Mouse (Mus musculus) splenic B cell, adult 2 months (primary cell): ENCODE measurements around the gene 1700030J22Rik.
A peak's percentile ranks its signal among the peaks of the same experiment; 100 is the strongest.

ENCODE experiments used
- DNase-seq: peaks from one replicate; pipeline ENCODE4 v3.0.0-alpha.2; 2011; ENCODE audit warnings: low read depth, low spot score
- H3K27me3 ChIP-seq: 2 replicates; pipeline ENCODE4 v1.6.1; 2012; ENCODE audit warnings: mild to moderate bottlenecking, low read length, moderate library complexity, mixed read lengths; ENCODE audit not compliant: control insufficient read depth, poor library complexity, insufficient read depth, severe bottlenecking
- H3K36me3 ChIP-seq: 2 replicates; pipeline ENCODE4 v1.6.1; 2012; ENCODE audit warnings: mild to moderate bottlenecking, low read length, moderate library complexity, mixed read lengths; ENCODE audit not compliant: control insufficient read depth, poor library complexity, insufficient read depth, severe bottlenecking

The 1700030J22Rik gene

DNA sequence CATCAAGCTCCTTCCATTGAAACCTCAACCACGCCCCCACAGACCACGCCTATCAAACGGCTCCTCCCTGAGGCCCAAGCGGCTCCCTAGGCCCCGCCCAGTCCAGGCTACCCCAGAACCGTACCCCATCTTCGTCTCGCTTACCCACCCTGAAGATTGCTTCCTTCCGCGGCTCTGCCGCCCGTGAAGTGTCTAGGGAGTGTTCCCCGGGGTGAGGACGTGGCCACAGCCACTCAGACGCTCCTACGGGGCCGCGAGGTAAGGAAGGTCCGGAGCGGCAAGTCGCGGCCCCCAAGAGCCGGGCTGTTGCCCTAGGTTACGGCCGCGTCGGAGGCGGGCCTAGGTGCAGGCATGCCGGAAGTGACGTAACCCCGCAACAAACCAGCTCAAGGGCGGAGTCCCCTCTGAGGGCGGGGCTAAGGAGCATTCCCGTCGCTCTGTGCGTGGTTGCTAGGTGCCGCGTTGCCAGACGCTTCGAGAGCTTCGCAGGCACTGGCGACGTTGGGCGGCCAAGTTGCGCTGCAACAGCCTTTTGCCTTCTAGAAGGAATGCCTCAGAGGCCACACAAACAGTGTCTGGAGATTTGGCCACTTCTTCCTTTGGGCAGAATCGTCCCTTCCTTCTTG is at the start of gene 1700030J22Rik:
TSS of gene 1700030J22Rik (minus strand) at position 329 of the 626 bp plus-strand sequence.
- Histone ChIP-seq H3K27me3 (no peaks in the 10 kb centered on the region), H3K36me3 (no peaks in the 10 kb centered on the region)
- peak; percentile 99 for DNase-seq

- Histone ChIP-seq H3K27me3 (no peaks in the 10 kb centered on the region), H3K36me3 (no peaks in the 10 kb centered on the region)
- DNase-seq = no peak
Measured at GRCm38 (mm10) chr8:117027601-117028000, 48.8 kb upstream of the 1700030J22Rik start.

- Histone ChIP-seq H3K36me3 (no peaks in the 10 kb centered on the region), H3K27me3 (no peaks in the 10 kb centered on the region)
- DNase-seq = no peak
Measured at GRCm38 (mm10) chr8:117022297-117022993, 43.7 kb upstream of the 1700030J22Rik start.

GRCm38 (mm10) chr8:117019323-117020275 is 40.8 kb upstream of the 1700030J22Rik start:
- Histone ChIP-seq H3K27me3 (no peaks in the 10 kb centered on the region), H3K36me3 (no peaks in the 10 kb centered on the region)
- DNase-seq = no peak

GRCm38 (mm10) chr8:117017896-117018295 is 39.1 kb upstream of the 1700030J22Rik start:
- H3K27me3 ChIP-seq = no peaks in the 10 kb centered on the region
- DNase-seq = no peak
- H3K36me3 ChIP-seq = no peaks in the 10 kb centered on the region

DNA sequence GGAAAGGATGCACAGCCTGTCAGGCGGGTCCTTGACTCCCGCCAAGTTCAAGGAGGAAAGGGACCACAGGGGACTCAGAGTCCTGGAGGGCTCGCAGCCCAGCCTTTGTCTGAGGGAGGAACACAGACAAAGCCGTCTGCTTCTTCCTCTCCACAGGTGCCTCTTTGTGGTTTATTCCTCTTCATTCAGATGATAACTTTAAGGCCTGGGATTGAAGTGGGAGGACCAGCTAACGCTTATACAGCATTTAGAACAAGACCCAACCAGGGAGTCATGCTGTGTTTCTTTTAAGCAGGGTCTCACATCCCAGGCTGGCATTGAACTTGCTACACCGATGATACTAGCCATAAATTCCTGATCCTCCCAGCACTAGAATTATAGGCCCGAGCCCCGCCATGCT is 38.2 kb upstream of the 1700030J22Rik start:
- no peaks in the 10 kb centered on the region for H3K27me3 ChIP-seq
- no peaks in the 10 kb centered on the region for H3K36me3 ChIP-seq
- DNase-seq = no peak

GRCm38 (mm10) chr8:117015670-117016069 is 36.9 kb upstream of the 1700030J22Rik start:
- DNase-seq = no peak
- no peaks in the 10 kb centered on the region for H3K27me3 ChIP-seq
- H3K36me3 ChIP-seq = no peaks in the 10 kb centered on the region

DNA sequence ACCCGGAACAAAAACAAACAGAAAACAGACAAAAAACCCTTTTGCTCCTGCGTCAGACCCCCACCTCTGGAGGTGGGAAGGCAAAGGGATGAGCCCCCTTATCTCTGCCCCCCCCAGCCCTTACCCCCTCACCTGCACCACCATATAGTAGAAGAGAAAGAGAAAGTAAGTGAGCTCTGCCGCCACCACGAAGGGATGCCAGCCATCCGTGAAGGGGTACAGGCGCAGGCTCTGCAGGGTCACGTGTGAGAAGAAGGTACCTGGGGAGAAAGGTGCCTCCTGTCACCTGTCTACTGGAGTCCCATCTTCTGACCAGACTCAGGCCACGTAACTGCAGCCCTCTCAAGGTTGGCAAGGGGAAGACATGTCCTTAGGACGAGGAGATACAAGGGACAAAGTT is 32.6 kb upstream of the 1700030J22Rik start:
- H3K27me3 ChIP-seq = peaks cover 2% of the 10 kb centered on the region; the same call in 1 of the 2 replicates
- no peaks in the 10 kb centered on the region for H3K36me3 ChIP-seq
- DNase-seq = no peak

DNA sequence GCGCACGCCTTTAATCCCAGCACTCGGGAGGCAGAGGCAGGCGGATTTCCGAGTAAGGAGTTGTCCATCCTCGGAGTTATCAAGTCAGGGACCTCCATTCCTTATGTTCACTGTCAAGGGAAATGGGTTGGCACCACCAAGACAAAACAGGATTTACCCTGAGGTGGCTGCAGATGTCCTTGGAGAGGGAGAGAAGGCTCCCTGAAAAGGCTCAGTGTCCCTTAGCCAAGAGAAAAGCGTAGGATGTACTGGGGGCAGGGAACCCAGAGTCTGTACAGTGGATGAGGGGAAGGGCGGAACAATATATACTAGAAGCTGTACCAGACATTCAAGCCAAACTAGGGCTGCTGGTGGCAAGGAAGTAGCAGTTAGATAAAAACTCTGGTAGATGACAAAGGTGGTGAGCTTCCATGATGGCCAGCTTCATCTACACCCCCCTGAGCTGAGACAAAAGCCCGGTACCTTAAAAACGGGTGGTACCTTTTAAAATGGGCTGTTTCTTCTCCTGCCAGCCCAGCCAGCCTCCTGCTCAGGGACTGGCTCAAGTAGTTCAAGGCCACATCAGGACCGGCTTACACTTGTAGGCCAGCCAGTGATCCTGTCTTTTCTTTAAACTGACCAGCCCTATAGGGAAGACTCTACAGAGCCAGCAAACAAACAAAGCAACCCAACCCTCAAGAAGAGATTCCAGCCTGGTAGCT is 15.4 kb upstream of the 1700030J22Rik start:
- Histone ChIP-seq H3K36me3 (no peaks in the 10 kb centered on the region), H3K27me3 (no peaks in the 10 kb centered on the region)
- DNase-seq = no peak

DNA sequence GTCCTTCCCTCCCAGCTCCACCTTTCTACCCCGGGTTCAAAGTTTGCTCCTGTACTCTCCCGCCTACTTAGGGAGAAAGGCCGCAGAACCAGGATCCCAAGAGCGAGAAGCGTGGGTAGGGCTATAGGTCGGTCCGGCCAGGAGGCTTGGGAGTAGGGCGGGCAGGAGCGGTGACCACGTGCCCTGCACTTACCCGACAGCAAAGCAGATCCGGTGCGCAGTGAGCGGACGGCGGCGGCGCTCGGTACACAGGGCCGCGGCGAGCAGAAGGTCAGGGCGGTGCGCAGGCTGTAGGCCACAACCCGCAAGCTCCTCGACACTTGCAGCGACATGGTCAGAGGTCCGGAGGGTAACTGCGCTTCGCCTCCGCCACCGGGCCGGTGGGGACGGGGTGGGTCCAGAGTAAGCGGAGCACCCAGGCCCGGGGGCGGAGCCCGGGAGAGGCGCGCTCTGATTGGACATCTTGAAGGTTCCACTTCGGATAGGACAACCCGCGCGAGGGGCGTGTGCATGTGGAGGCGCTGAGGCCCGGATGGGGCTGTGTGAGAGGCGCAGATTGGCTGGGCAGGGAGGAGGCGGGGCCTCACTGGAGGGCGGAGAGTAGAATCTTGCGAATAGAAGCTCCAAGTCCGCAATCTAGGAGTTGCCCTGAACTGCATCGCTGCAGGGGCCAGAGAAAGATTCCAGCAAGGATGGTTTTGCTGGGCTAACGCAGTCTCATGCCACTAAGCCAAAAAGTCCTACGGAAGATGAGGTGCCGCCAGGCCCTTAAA is 14.5 kb upstream of the 1700030J22Rik start, which contains the start of gene Gcsh:
TSS of gene Gcsh (minus strand) at position 443 of the 773 bp plus-strand sequence.
- no peaks in the 10 kb centered on the region for H3K27me3 ChIP-seq
- H3K36me3 ChIP-seq = no peaks in the 10 kb centered on the region
- DNase-seq = peak; percentile 97

- Histone ChIP-seq H3K36me3 (no peaks in the 10 kb centered on the region), H3K27me3 (no peaks in the 10 kb centered on the region)
- DNase-seq = peak; percentile 15
Measured at GRCm38 (mm10) chr8:116992176-116992971, 13.6 kb upstream of the 1700030J22Rik start.

GRCm38 (mm10) chr8:116991241-116991640 is 12.5 kb upstream of the 1700030J22Rik start:
- Histone ChIP-seq H3K36me3 (no peaks in the 10 kb centered on the region), H3K27me3 (no peaks in the 10 kb centered on the region)
- DNase-seq = no peak

DNA sequence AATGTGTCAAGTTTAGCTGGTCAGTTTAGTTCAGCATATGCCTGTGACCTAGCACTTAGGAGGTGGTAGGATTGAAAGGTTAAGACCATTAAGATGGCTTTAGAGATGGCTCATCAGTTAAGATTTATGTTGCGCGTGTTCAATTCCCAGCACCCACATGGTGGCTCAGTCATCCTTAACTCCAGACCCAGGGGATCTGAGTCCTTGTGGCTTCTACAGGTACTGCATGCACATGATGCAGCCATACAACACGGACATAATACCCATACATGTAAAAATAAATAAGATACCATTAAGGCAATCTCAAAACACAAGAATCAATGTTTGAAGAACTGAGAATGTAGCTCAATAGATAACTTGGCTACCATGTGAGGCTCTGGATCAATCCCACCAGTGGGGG is 11.1 kb upstream of the 1700030J22Rik start:
- H3K27me3 ChIP-seq = no peaks in the 10 kb centered on the region
- DNase-seq = peak; percentile 22
- no peaks in the 10 kb centered on the region for H3K36me3 ChIP-seq
